Mouse (Mus musculus) midbrain, embryonic 16.5 days (tissue): ENCODE measurements at regions not wholly inside any gene's neighbourhood (a gene's known extent, or its start where the extent isn't known, plus 50 kb on each side); places are given as distances from the start of the nearest gene placed in this dataset.

ENCODE experiments used
- ATAC-seq: fragments of 200-750 bp; cut with Nextera tagmentation; 2 replicates; pipeline ENCODE4 v1.8.0; 2017; ENCODE audit warnings: moderate TSS enrichment
- H3K27ac ChIP-seq: fragments of 300-500 bp; sonication (generic); 2 replicates; pipeline ENCODE4 v1.5.1; 2014; ENCODE audit warnings: mild to moderate bottlenecking, low read length, mixed read lengths
- H3K27me3 ChIP-seq: fragments of 300-500 bp; sonication (generic); 2 replicates; pipeline ENCODE4 v1.6.1; 2014; ENCODE audit warnings: low read depth, low read length, mixed read lengths; ENCODE audit not compliant: control insufficient read depth, insufficient read depth
- H3K36me3 ChIP-seq: fragments of 300-500 bp; sonication (generic); 2 replicates; pipeline ENCODE4 v1.6.1; 2014; ENCODE audit warnings: mild to moderate bottlenecking, low read length, moderate library complexity, mixed read lengths; ENCODE audit not compliant: control insufficient read depth, insufficient read depth
- H3K4me1 ChIP-seq: fragments of 300-500 bp; sonication (generic); 2 replicates; pipeline ENCODE4 v1.6.1; 2014; ENCODE audit warnings: mild to moderate bottlenecking, low read length, mixed read lengths; ENCODE audit not compliant: control insufficient read depth, insufficient read depth
- H3K4me2 ChIP-seq: fragments of 300-500 bp; sonication (generic); 2 replicates; pipeline ENCODE4 v1.6.1; 2014; ENCODE audit warnings: mild to moderate bottlenecking, low read length, mixed read lengths
- H3K4me3 ChIP-seq: fragments of 300-500 bp; sonication (generic); 2 replicates; pipeline ENCODE4 v1.5.1; 2014; ENCODE audit warnings: low read depth, mild to moderate bottlenecking, low read length, moderate library complexity, mixed read lengths
- H3K9ac ChIP-seq: fragments of 300-500 bp; sonication (generic); 2 replicates; pipeline ENCODE4 v1.6.1; 2014; ENCODE audit warnings: low read depth, low read length, mixed read lengths
- H3K9me3 ChIP-seq: fragments of 300-500 bp; sonication (generic); replicated peaks from 2 replicates; pipeline ENCODE4 v1.6.1; 2014; ENCODE audit warnings: mild to moderate bottlenecking, low read length, mixed read lengths; ENCODE audit not compliant: control insufficient read depth, poor library complexity, severe bottlenecking
- WGBS: fragments of 180-500 bp; shearing (Covaris S2); extraction: QIAGEN DNeasy Blood & Tissue Kit; methylation state at CpG from one replicate; pipeline ENCODE4 v1.1.7; 2014; 5-methylcytosine and 5-hydroxymethylcytosine counted together

DNA sequence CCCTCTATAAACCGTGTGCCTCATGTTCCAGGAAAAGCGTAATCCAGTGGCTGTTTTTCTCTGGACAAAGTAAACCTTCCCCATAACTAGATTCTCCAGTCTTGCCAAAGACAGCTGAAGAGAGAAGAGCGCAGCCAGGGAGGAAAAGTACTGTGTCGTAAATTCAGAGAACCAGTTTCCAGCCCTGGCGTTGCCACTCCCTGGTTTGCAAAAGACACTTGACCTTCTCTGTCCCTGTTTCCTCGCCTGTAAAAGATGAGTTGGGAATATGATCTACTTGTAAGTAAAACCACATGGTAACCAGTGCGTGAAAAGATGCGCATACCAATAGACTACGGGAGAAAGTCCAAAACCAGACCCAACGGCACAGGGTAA is 160.1 kb upstream of the Paip1 start:
- Histone ChIP-seq H3K9ac (no peak overlapping the region), H3K4me3 (no peak overlapping the region), H3K27me3 (no peaks in the 10 kb centered on the region), H3K4me2 (no peak overlapping the region), H3K27ac (no peak overlapping the region), H3K36me3 (no peaks in the 10 kb centered on the region), H3K4me1 (no peaks in the 10 kb centered on the region), H3K9me3 (no peaks in the 10 kb centered on the region)
- 87% methylated on average over 10 of the region's 10 CpGs for WGBS
- no peak for ATAC-seq

DNA sequence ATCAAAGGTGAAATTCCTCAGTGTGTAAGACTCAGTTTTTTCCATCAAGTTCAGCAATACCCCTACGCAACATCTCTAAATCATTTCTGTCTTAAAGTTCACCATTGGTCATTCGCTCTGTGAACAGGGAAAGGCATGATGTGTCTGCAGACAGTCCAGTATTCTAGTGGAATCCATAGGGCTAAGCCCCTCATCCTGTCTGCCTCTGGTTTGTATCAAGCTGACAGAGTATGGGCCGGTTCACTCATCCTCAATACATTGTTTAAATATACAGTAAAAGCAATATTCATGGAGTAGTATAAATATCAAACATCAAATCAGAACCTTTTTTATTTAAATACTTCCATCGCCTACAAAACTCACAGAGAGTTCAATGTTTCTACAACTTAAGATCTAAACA is 152.9 kb upstream of the Paip1 start:
- Histone ChIP-seq H3K4me2 (no peak overlapping the region), H3K27me3 (no peaks in the 10 kb centered on the region), H3K9ac (no peak overlapping the region), H3K9me3 (no peaks in the 10 kb centered on the region), H3K27ac (no peak overlapping the region), H3K4me1 (no peaks in the 10 kb centered on the region), H3K36me3 (no peaks in the 10 kb centered on the region), H3K4me3 (no peak overlapping the region)
- WGBS: 96% methylated on average over 4 of the region's 4 CpGs
- ATAC-seq: no peak

DNA sequence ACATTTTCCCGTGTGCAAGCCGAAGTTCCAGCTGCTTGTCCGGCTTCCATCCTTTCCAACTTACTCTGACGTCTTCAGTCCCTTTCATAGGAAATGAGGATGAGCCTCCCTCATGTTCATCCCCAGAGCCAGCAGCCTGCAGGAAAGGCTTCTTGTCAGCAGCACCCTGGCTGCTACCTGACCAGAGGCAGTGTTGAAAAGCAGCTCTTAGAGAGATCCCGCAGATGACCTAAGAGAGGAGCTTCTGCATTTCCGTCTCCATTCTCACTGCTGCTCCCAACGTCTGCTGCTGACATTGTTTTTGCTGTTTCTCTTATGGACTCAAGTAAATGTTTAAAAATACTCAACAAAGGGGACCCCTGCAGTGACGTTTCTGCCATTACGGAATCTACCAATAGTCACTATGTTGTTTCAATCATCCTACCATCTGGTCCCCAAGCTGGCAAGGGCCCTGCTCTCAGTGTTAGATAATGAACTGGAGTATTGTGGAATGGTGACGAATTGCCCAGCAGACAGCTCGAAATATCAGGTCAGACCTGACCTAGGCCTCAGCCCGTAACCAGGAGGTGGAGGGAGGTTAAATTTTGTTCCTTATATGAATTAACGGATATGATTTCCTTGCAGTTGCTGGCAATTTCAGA is 151.0 kb upstream of the Paip1 start:
- Histone ChIP-seq H3K27ac (no peak overlapping the region), H3K4me2 (no peak overlapping the region), H3K4me3 (no peak overlapping the region), H3K4me1 (no peaks in the 10 kb centered on the region), H3K27me3 (no peaks in the 10 kb centered on the region), H3K9ac (no peak overlapping the region), H3K36me3 (no peaks in the 10 kb centered on the region), H3K9me3 (no peaks in the 10 kb centered on the region)
- 74% methylated on average over 13 of the region's 13 CpGs for WGBS
- ATAC-seq: no peak

DNA sequence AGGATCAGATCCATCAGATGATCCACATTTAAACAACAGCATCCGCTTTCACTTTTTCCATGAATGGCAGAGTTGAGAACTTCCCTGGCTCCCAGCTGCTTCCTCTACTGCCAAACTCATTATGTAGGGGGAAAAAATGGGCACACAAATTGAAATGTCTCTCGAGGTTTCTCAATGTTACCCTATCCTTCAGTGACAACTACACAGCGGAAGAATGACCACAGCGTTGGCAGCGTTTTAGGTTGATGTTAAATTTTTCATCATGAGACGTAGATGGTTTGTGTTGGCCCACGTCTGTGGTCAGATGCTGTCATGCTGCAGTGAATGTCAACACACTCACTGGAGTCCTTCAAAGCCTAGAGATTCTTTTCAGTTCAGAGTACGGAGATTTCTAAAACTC is 149.0 kb upstream of the Paip1 start:
- Histone ChIP-seq H3K4me3 (no peak overlapping the region), H3K9me3 (no peaks in the 10 kb centered on the region), H3K27ac (no peak overlapping the region), H3K4me1 (no peaks in the 10 kb centered on the region), H3K9ac (no peak overlapping the region), H3K4me2 (no peak overlapping the region), H3K27me3 (no peaks in the 10 kb centered on the region), H3K36me3 (no peaks in the 10 kb centered on the region)
- WGBS: 93% methylated on average over 8 of the region's 8 CpGs
- no peak for ATAC-seq

DNA sequence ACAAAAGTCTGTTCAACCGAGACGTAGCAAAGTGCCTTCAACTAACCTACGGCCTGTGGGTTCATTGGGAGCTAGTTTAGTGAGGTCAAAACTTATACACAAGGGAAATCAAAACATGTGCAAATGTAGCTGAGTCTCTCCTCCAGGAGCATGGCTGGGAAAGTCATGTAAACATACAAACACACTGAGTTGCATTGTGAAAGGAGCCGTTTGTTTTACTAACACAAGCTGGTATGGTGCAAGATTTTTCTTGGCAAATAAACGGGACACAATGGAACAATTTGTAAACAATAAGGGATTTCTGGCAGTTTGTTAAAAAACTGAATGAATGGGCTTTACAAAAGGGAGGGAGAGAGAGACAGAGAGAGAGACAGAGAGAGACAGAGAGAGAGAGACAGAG is 147.8 kb upstream of the Paip1 start:
- Histone ChIP-seq H3K27ac (no peak overlapping the region), H3K4me1 (no peaks in the 10 kb centered on the region), H3K36me3 (no peaks in the 10 kb centered on the region), H3K27me3 (no peaks in the 10 kb centered on the region), H3K4me2 (no peak overlapping the region), H3K9ac (no peak overlapping the region), H3K9me3 (no peaks in the 10 kb centered on the region), H3K4me3 (no peak overlapping the region)
- 82% methylated on average over 5 of the region's 5 CpGs for WGBS
- ATAC-seq: no peak

DNA sequence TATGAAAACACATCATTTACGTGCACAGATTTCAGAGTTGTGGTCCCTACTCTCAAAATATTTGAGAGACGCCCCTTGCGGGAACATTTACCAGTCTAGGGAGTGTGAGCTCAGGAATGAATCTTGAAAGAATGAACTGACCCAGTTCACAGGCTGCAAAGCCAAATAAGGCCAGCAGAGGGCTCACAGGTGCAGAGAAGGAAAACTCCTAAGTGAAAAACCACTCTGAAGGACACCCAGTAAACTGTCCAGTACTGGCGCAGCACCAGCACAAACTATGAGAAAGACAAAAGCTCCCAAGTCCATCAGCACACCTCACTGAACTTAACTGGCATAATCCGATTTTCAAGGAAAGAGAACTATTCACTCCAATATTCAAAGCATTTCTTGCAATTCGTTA is 145.0 kb upstream of the Paip1 start:
- no peak for ATAC-seq
- H3K27me3 ChIP-seq: no peaks in the 10 kb centered on the region
- H3K9ac ChIP-seq: no peak overlapping the region
- H3K4me1 ChIP-seq: no peaks in the 10 kb centered on the region
- no peaks in the 10 kb centered on the region for H3K9me3 ChIP-seq
- no peak overlapping the region for H3K27ac ChIP-seq
- no peak overlapping the region for H3K4me2 ChIP-seq
- no peak overlapping the region for H3K4me3 ChIP-seq
- 45% methylated on average over 6 of the region's 6 CpGs for WGBS
- H3K36me3 ChIP-seq: no peaks in the 10 kb centered on the region

DNA sequence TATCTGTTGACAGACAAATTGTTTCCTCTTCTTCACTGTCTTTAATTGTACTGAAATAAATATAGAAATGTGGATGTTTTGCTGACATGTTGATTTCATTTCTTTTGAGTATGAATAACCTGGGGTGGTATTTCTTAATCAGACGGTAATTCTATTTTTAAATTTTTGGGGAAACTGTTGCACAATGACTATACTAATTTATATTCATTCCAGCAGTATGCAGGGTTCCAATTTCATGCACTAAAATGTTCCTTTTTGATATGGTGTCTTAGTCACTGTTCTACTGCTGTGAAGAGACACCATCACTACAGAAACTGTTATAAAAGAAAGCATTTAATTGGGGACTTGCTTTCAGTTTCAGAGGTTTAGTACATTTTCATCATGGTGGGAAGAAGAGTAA is 119.2 kb upstream of the Paip1 start:
- Histone ChIP-seq H3K4me2 (no peak overlapping the region), H3K27me3 (no peaks in the 10 kb centered on the region), H3K27ac (no peak overlapping the region), H3K4me1 (no peaks in the 10 kb centered on the region), H3K36me3 (no peaks in the 10 kb centered on the region), H3K4me3 (no peak overlapping the region), H3K9ac (no peak overlapping the region), H3K9me3 (no peaks in the 10 kb centered on the region)
- no peak for ATAC-seq
- WGBS: 82% methylated on average over 1 of the region's 1 CpGs

DNA sequence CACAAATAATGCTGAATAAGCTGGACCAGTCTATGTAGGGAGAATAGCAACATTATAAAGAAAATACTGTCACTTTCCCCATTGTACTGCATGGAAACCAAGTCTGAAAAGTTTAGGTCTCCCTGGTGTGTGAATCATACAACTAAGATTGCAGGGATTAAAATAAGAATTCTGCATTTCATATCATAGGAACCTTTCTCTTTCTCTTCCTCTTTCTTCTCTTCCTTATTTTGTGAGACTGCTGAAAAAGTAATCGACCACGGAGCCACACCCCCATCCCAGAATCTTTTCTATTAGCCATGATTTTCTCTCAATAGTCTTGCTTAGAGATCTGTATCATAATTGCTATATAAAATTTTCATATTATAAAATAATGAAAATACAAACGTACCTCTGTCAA is 118.4 kb upstream of the Paip1 start:
- no peak overlapping the region for H3K27ac ChIP-seq
- H3K4me3 ChIP-seq: no peak overlapping the region
- H3K4me2 ChIP-seq: no peak overlapping the region
- H3K27me3 ChIP-seq: no peaks in the 10 kb centered on the region
- no peak for ATAC-seq
- no peaks in the 10 kb centered on the region for H3K4me1 ChIP-seq
- no peaks in the 10 kb centered on the region for H3K9me3 ChIP-seq
- no peaks in the 10 kb centered on the region for H3K36me3 ChIP-seq
- 88% methylated on average over 3 of the region's 3 CpGs for WGBS
- H3K9ac ChIP-seq: no peak overlapping the region

DNA sequence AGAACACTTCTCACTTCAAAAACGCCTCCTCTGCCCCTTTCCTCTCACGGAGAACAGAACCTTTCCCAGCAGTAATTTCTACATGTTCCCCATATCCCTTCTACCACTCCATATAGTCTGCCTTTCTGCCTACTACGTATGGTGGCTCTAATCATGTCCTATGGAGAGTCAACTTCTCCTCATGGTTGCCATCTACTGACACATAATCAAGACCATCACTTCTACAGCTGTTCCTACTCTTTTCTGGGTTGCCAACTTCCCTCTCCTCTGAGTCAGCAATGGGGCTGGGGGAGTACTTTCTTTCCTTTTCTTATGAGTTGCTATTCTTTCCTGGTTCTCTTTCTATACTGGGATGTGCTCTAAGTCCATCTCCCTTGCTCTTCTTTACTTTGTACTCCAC is 114.0 kb upstream of the Paip1 start:
- H3K36me3 ChIP-seq: no peaks in the 10 kb centered on the region

More for the DNA sequence above, 114.0 kb upstream of the Paip1 start:
- no peak overlapping the region for H3K27ac ChIP-seq
- no peak for ATAC-seq
- H3K4me1 ChIP-seq: no peaks in the 10 kb centered on the region
- H3K27me3 ChIP-seq: no peaks in the 10 kb centered on the region
- no peak overlapping the region for H3K9ac ChIP-seq
- no peak overlapping the region for H3K4me3 ChIP-seq
- no peak overlapping the region for H3K4me2 ChIP-seq
- H3K9me3 ChIP-seq: no peaks in the 10 kb centered on the region
- WGBS: 78% methylated on average over 3 of the region's 3 CpGs
